Mouse (Mus musculus): ENCODE data around the gene Mpdu1. TPM values are rescaled to one million over a fixed set of nuclear protein-coding genes. Genes with fewer than 3 reads are reported as not detected.

The Mpdu1 gene
- total and polyA plus RNA-seq, 3 experiments: 110 to 210 (median 210) TPM

- in situ Hi-C loops (cut with MboI; ENCODE audit: low pct_ligation_motif_present, low pct_unique_long_range_greater_than_20kb, low sequenced_read_pairs) (loop anchor here (5.0 to 10.0 kb wide), 2 partner anchors 61 to 193 kb away; partner anchors contain the start of gene Tmem95), dilution Hi-C loops (cut with MboI; ENCODE audit: extremely low pct_ligation_motif_present, extremely low pct_unique_long_range_greater_than_20kb, low sequenced_read_pairs) (no loop called here)
- no peaks in the 10 kb centered on the region for H3K9me3 ChIP-seq (replicated peaks; ENCODE audit: low read length)
- DNase-seq (ENCODE audit: extremely low read depth): no peak
- H3K36me3 ChIP-seq (replicated peaks in 1 of 2; ENCODE audit: control insufficient read depth in 1 of 2, insufficient read depth in 1 of 2, low read length in 1 of 2): peaks cover 7 to 10% of the 10 kb centered on the region in 2 experiments
- H3K9ac ChIP-seq (ENCODE audit: insufficient read depth, low read depth): no peak overlapping the region
- H3K27me3 ChIP-seq (replicated peaks): no peaks in the 10 kb centered on the region
- peaks cover 24% of the 10 kb centered on the region for H3K79me2 ChIP-seq (replicated peaks; ENCODE audit: control insufficient read depth, extremely low read depth, insufficient read depth, poor library complexity, severe bottlenecking)
- TF ChIP-seq SIN3A (IDR thresholded peaks at IDR 0.05; ENCODE audit: low read length) (no peak), RCOR1 (conservative IDR thresholded peaks at IDR 0.05; ENCODE audit: low read depth, low read length) (no peak), PAX5 (IDR thresholded peaks at IDR 0.05; ENCODE audit: low read length) (no peak), IRF4 (IDR thresholded peaks at IDR 0.05; ENCODE audit: low read depth, low read length) (no peak), RAD21 (IDR thresholded peaks at IDR 0.05; ENCODE audit: low read depth, low read length) (no peak)
- H3K4me1 ChIP-seq (ENCODE audit: control insufficient read depth in 1 of 2, insufficient read depth in 2 of 2): peaks cover 4 to 41% of the 10 kb centered on the region in 2 experiments
- H3K4me2 ChIP-seq (ENCODE audit: insufficient read depth, low read depth, poor library complexity, severe bottlenecking): no peak overlapping the region
- no peak overlapping the region for H3K4me3 ChIP-seq (replicated peaks in 1 of 3; ENCODE audit: low read depth in 2 of 3, low read length in 2 of 3, poor library complexity in 1 of 3)
- no peak overlapping the region for H3K27ac ChIP-seq (ENCODE audit: insufficient read depth, low read depth)
Measured at GRCm38 (mm10) chr11:69684128-69684745, 21.8 kb upstream of the Mpdu1 start.

- dilution Hi-C loops (cut with MboI; ENCODE audit: extremely low pct_ligation_motif_present, extremely low pct_unique_long_range_greater_than_20kb, low sequenced_read_pairs): no loop called here
- Histone ChIP-seq H3K4me3 (replicated peaks in 1 of 3; ENCODE audit: low read depth in 2 of 3, low read length in 2 of 3, poor library complexity in 1 of 3) (no peak overlapping the region), H3K36me3 (replicated peaks in 1 of 2; ENCODE audit: control insufficient read depth in 1 of 2, insufficient read depth in 1 of 2, low read length in 1 of 2) (peaks cover 12 to 15% of the 10 kb centered on the region in 2 experiments), H3K9ac (ENCODE audit: insufficient read depth, low read depth) (no peak overlapping the region), H3K4me2 (ENCODE audit: insufficient read depth, low read depth, poor library complexity, severe bottlenecking) (no peak overlapping the region), H3K27me3 (replicated peaks) (no peaks in the 10 kb centered on the region), H3K79me2 (replicated peaks; ENCODE audit: control insufficient read depth, extremely low read depth, insufficient read depth, poor library complexity, severe bottlenecking) (peaks cover 30% of the 10 kb centered on the region), H3K9me3 (replicated peaks; ENCODE audit: low read length) (no peaks in the 10 kb centered on the region), H3K27ac (ENCODE audit: insufficient read depth, low read depth) (no peak overlapping the region), H3K4me1 (ENCODE audit: control insufficient read depth in 1 of 2, insufficient read depth in 2 of 2) (peaks cover 4 to 46% of the 10 kb centered on the region in 2 experiments)
- DNase-seq (ENCODE audit: extremely low read depth): no peak
- in situ Hi-C loops (cut with MboI; ENCODE audit: low pct_ligation_motif_present, low pct_unique_long_range_greater_than_20kb, low sequenced_read_pairs): loop anchor here (5.0 to 10.0 kb wide), 2 partner anchors 61 to 194 kb away; partner anchors contain the start of gene Tmem95
- TF ChIP-seq ZKSCAN1 (IDR thresholded peaks at IDR 0.05; ENCODE audit: borderline replicate concordance, low read depth, low read length) (no peak), MAFK (IDR thresholded peaks at IDR 0.05; ENCODE audit: insufficient replicate concordance, low read length) (no peak), MAX (IDR thresholded peaks at IDR 0.05; ENCODE audit: low read length) (no peak), UBTF (IDR thresholded peaks at IDR 0.05; ENCODE audit: low read depth, low read length) (no peak)
Measured at GRCm38 (mm10) chr11:69683576-69683975, 21.1 kb upstream of the Mpdu1 start.

- Histone ChIP-seq H3K4me3 (replicated peaks in 1 of 3; ENCODE audit: low read depth in 2 of 3, low read length in 2 of 3, poor library complexity in 1 of 3) (peak overlapping the region in 2 of 3 experiments; percentile 60 to 85), H3K27ac (ENCODE audit: insufficient read depth, low read depth) (no peak overlapping the region), H3K4me2 (ENCODE audit: insufficient read depth, low read depth, poor library complexity, severe bottlenecking) (peak overlapping the region; percentile 71), H3K4me1 (ENCODE audit: control insufficient read depth in 1 of 2, insufficient read depth in 2 of 2) (peaks cover 4 to 52% of the 10 kb centered on the region in 2 experiments), H3K79me2 (replicated peaks; ENCODE audit: control insufficient read depth, extremely low read depth, insufficient read depth, poor library complexity, severe bottlenecking) (peaks cover 32% of the 10 kb centered on the region), H3K9me3 (replicated peaks; ENCODE audit: low read length) (no peaks in the 10 kb centered on the region), H3K36me3 (replicated peaks in 1 of 2; ENCODE audit: control insufficient read depth in 1 of 2, insufficient read depth in 1 of 2, low read length in 1 of 2) (peaks cover 18 to 21% of the 10 kb centered on the region in 2 experiments), H3K27me3 (replicated peaks) (no peaks in the 10 kb centered on the region), H3K9ac (ENCODE audit: insufficient read depth, low read depth) (0 out of 2 replicates have a peak overlapping the region, but pooled peaks have one; percentile 53)
- DNase-seq (ENCODE audit: extremely low read depth): peak; percentile 96
- TF ChIP-seq UBTF (IDR thresholded peaks at IDR 0.05; ENCODE audit: low read depth, low read length) (no peak), MAFK (IDR thresholded peaks at IDR 0.05; ENCODE audit: insufficient replicate concordance, low read length) (no peak), IRF4 (IDR thresholded peaks at IDR 0.05; ENCODE audit: low read depth, low read length) (0 out of 2 replicates have a peak, but pooled peaks have one; percentile 21), SIN3A (IDR thresholded peaks at IDR 0.05; ENCODE audit: low read length) (peak; percentile 45; the same call in 1 of the 2 replicates), EP300 (IDR thresholded peaks at IDR 0.05; ENCODE audit: low read length) (no peak), SMC3 (IDR thresholded peaks at IDR 0.05; ENCODE audit: low read depth, low read length) (peak; percentile 86), NRF1 (IDR thresholded peaks at IDR 0.05; ENCODE audit: low read depth, low read length) (peak; percentile 53), KAT2A (IDR thresholded peaks at IDR 0.05; ENCODE audit: insufficient replicate concordance, low read length) (no peak), RAD21 (IDR thresholded peaks at IDR 0.05; ENCODE audit: low read depth, low read length) (peak; percentile 95), ELF1 (IDR thresholded peaks at IDR 0.05; ENCODE audit: low read depth, low read length) (no peak), CTCF (conservative IDR thresholded peaks at IDR 0.05 in 1 of 2, IDR thresholded peaks at IDR 0.05 in 1 of 2; ENCODE audit: low read depth in 2 of 2, low read length in 2 of 2) (peak; percentile 96 to 98), GABPA (IDR thresholded peaks at IDR 0.05; ENCODE audit: insufficient replicate concordance, low read depth, low read length) (no peak), MEF2A (IDR thresholded peaks at IDR 0.05; ENCODE audit: borderline replicate concordance, low read depth, low read length) (no peak; the same call in 1 of the 2 replicates), MAZ (IDR thresholded peaks at IDR 0.05; ENCODE audit: low read depth, low read length) (no peak), PAX5 (IDR thresholded peaks at IDR 0.05; ENCODE audit: low read length) (no peak), USF1 (IDR thresholded peaks at IDR 0.05; ENCODE audit: low read depth, low read length) (no peak), JUND (conservative IDR thresholded peaks at IDR 0.05; ENCODE audit: low read depth, low read length) (no peak), ETS1 (conservative IDR thresholded peaks at IDR 0.05; ENCODE audit: low read depth, low read length) (no peak)
- in situ Hi-C loops (cut with MboI; ENCODE audit: low pct_ligation_motif_present, low pct_unique_long_range_greater_than_20kb, low sequenced_read_pairs) (loop anchor here (5.0 to 10.0 kb wide), 2 partner anchors 62 to 194 kb away; partner anchors contain the start of gene Tmem95), dilution Hi-C loops (cut with MboI; ENCODE audit: extremely low pct_ligation_motif_present, extremely low pct_unique_long_range_greater_than_20kb, low sequenced_read_pairs) (no loop called here)
Measured at GRCm38 (mm10) chr11:69682840-69683533, 20.5 kb upstream of the Mpdu1 start.

All from CH12.LX (cell line).